Mouse (Mus musculus): ENCODE results near the gene Atp8b2. TPM values are rescaled to one million over a fixed set of nuclear protein-coding genes. Genes with fewer than 3 reads are reported as not detected.

Gene Atp8b2
- polyA plus RNA-seq, 1 experiment from 2014 or later: 19.1 TPM

DNA sequence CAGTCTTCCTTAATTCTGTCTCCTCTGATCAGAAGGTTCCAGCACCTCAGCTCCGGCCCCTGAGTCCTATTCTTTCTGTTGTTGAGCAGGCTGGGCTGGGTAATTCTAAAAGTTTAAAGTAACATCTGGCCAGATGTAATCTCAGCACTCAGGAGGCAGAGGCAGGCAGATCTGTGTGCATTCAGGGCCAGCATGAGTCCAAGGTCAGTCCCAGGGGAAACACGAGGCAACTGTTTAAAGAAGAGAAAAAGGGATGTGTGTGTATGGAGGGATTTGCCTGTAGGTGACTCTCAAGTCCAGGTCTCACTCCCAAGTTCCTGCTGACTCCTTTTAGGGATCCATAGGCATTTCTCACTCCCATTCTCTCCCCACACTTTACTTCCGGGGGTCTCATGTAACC lies 55.5 kb downstream of the Atp8b2 start:
- 0 out of 2 replicates have a peak, but pooled peaks cover 2% of the 10 kb centered on the region for H3K4me1 ChIP-seq (replicated peaks; ENCODE audit: control insufficient read depth, insufficient read depth, low read length)
- no peak overlapping the region for H3K4me2 ChIP-seq (replicated peaks; ENCODE audit: low read depth, low read length)
- H3K27ac ChIP-seq (ENCODE audit: low read depth, low read length): no peak overlapping the region
- ATAC-seq (ENCODE audit: low FRiP score) (no peak), DNase-seq (ENCODE audit: low spot score) (no peak)
- no peaks in the 10 kb centered on the region for H3K9me3 ChIP-seq (ENCODE audit: control insufficient read depth, low read length)
- WGBS: 82% methylated on average over 3 of the region's 3 CpGs
- H3K4me3 ChIP-seq (ENCODE audit: low read depth, low read length): no peak overlapping the region
- peaks cover 10% of the 10 kb centered on the region; the same call in 1 of the 2 replicates for H3K27me3 ChIP-seq (ENCODE audit: control insufficient read depth, insufficient read depth, low read length)
- H3K36me3 ChIP-seq (ENCODE audit: control insufficient read depth, insufficient read depth, low read length): no peaks in the 10 kb centered on the region
- H3K9ac ChIP-seq (ENCODE audit: low read depth, low read length): no peak overlapping the region

DNA sequence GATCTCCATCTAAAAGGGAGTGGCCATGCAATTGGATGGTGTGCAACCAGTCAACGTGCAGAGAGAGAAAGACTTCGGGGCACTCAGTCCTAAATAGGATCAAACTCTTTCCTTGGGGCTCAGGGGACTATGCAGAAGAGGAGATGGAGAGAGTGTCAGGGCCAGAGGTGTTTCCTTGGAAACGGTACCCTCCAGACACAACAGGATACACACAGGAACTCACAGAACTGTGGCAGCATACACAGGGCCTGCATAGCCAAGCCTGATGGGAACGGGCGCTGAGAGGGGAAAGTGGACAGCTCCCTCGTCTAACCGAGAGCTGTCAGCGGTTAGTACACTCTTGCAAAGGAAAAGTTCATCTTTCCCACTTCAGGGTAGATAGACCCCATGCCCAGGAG lies 63.8 kb downstream of the Atp8b2 start:
- H3K27me3 ChIP-seq (ENCODE audit: control insufficient read depth, insufficient read depth, low read length): no peaks in the 10 kb centered on the region
- H3K9ac ChIP-seq (ENCODE audit: low read depth, low read length): no peak overlapping the region
- no peak overlapping the region for H3K4me2 ChIP-seq (replicated peaks; ENCODE audit: low read depth, low read length)
- H3K27ac ChIP-seq (ENCODE audit: low read depth, low read length): no peak overlapping the region
- no peaks in the 10 kb centered on the region for H3K9me3 ChIP-seq (ENCODE audit: control insufficient read depth, low read length)
- DNase-seq (ENCODE audit: low spot score) (no peak), ATAC-seq (ENCODE audit: low FRiP score) (no peak)
- 65% methylated on average over 8 of the region's 8 CpGs for WGBS
- no peak overlapping the region for H3K4me3 ChIP-seq (ENCODE audit: low read depth, low read length)
- H3K4me1 ChIP-seq (replicated peaks; ENCODE audit: control insufficient read depth, insufficient read depth, low read length): no peaks in the 10 kb centered on the region; the same call in 1 of the 2 replicates
- no peaks in the 10 kb centered on the region for H3K36me3 ChIP-seq (ENCODE audit: control insufficient read depth, insufficient read depth, low read length)

DNA sequence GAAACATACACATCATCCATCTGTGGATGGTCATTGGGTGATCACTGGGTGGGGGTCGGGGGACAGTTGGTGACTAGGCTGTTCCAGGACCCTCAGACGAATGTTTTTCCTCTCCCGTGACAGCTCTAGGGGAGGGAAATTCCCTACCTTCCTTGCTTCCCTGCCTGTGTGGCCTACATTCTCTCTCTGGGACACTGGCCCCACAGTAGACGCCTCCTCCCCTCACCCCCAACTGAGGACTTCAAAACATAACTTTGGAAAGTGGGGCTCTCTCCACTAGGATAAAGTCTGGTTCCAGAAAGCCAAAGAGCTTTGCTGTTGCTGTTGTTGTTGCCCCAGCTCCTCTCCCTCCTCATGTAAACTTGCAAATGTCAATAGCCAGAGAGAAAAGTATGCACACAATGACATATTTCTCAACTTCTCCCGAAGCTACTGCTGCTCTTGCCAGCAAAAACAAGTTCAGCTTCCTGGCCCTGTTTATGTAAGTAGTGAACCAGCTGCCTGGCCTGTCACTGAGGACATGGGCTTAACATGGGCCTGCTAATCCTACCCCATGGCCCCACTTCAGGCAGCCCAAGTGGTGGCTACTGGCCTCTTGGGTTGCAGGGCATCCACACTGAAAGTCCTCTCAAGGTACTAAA lies 64.3 kb downstream of the Atp8b2 start:
- Histone ChIP-seq H3K9ac (ENCODE audit: low read depth, low read length) (no peak overlapping the region), H3K27ac (ENCODE audit: low read depth, low read length) (no peak overlapping the region), H3K27me3 (ENCODE audit: control insufficient read depth, insufficient read depth, low read length) (no peaks in the 10 kb centered on the region), H3K4me1 (replicated peaks; ENCODE audit: control insufficient read depth, insufficient read depth, low read length) (no peaks in the 10 kb centered on the region; the same call in 1 of the 2 replicates), H3K4me2 (replicated peaks; ENCODE audit: low read depth, low read length) (no peak overlapping the region), H3K4me3 (ENCODE audit: low read depth, low read length) (no peak overlapping the region), H3K9me3 (ENCODE audit: control insufficient read depth, low read length) (no peaks in the 10 kb centered on the region), H3K36me3 (ENCODE audit: control insufficient read depth, insufficient read depth, low read length) (no peaks in the 10 kb centered on the region)
- DNase-seq (ENCODE audit: low spot score) (no peak), ATAC-seq (ENCODE audit: low FRiP score) (no peak)
- WGBS: 64% methylated on average over 5 of the region's 5 CpGs

DNA sequence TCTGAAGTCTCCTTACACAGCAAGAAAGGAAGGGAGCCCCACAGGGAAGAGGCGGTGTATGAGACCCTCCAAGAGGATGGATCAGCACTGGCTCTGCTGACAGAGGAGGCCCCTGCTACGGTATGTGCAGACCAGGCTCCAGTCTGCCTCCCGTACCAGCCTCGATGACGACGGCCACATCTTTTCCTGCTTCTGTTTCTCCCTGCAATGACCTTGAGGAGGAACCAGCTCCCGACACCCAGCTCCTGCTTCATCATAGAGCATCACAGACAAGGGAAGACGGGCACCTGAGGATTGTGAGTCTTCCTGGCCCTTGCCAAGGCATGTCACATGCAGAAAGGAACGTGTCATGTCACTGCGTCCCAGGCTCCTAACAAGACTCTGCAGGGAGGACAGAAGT lies 65.3 kb downstream of the Atp8b2 start:
- DNase-seq (ENCODE audit: low spot score): no peak
- Histone ChIP-seq H3K4me1 (replicated peaks; ENCODE audit: control insufficient read depth, insufficient read depth, low read length) (no peaks in the 10 kb centered on the region; the same call in 1 of the 2 replicates), H3K9ac (ENCODE audit: low read depth, low read length) (no peak overlapping the region), H3K4me2 (replicated peaks; ENCODE audit: low read depth, low read length) (no peak overlapping the region), H3K9me3 (ENCODE audit: control insufficient read depth, low read length) (no peaks in the 10 kb centered on the region), H3K27me3 (ENCODE audit: control insufficient read depth, insufficient read depth, low read length) (no peaks in the 10 kb centered on the region), H3K36me3 (ENCODE audit: control insufficient read depth, insufficient read depth, low read length) (no peaks in the 10 kb centered on the region), H3K4me3 (ENCODE audit: low read depth, low read length) (no peak overlapping the region), H3K27ac (ENCODE audit: low read depth, low read length) (no peak overlapping the region)
- WGBS: 78% methylated on average over 10 of the region's 10 CpGs
- no peak for ATAC-seq (ENCODE audit: low FRiP score)

DNA sequence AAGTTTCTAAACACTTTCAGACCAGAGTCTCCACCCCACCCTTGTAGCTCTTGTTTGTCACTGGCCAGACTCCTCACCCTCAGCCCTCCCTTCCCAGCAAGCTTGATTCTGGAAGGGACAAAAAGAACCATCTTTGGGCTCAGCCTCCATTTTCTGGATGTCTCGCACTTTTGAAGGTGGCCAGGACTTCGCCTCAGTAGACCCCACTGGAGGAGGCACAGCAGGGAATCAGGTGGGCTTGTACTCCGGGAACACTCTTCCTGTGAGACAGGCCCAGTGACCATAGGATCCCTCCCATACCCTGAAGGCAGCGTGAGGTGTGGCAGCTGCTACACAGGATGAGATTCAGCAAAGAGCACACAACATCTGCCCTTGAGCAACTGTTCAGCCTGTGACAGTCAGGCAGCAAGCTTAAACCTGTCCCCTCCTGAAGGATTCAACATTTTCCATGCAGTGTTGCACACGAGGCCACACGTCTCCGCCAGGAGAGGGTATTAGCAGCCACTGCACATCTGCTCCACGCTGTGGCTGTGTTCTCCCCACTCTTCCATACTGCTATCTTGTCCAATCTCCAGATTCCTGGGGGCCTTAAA lies 66.0 kb downstream of the Atp8b2 start:
- Histone ChIP-seq H3K36me3 (ENCODE audit: control insufficient read depth, insufficient read depth, low read length) (no peaks in the 10 kb centered on the region), H3K4me1 (replicated peaks; ENCODE audit: control insufficient read depth, insufficient read depth, low read length) (no peaks in the 10 kb centered on the region; the same call in 1 of the 2 replicates), H3K9ac (ENCODE audit: low read depth, low read length) (no peak overlapping the region), H3K27me3 (ENCODE audit: control insufficient read depth, insufficient read depth, low read length) (no peaks in the 10 kb centered on the region), H3K4me3 (ENCODE audit: low read depth, low read length) (no peak overlapping the region), H3K9me3 (ENCODE audit: control insufficient read depth, low read length) (no peaks in the 10 kb centered on the region), H3K27ac (ENCODE audit: low read depth, low read length) (no peak overlapping the region), H3K4me2 (replicated peaks; ENCODE audit: low read depth, low read length) (no peak overlapping the region)
- DNase-seq (ENCODE audit: low spot score): no peak
- WGBS: 72% methylated on average over 8 of the region's 8 CpGs
- ATAC-seq (ENCODE audit: low FRiP score): no peak

DNA sequence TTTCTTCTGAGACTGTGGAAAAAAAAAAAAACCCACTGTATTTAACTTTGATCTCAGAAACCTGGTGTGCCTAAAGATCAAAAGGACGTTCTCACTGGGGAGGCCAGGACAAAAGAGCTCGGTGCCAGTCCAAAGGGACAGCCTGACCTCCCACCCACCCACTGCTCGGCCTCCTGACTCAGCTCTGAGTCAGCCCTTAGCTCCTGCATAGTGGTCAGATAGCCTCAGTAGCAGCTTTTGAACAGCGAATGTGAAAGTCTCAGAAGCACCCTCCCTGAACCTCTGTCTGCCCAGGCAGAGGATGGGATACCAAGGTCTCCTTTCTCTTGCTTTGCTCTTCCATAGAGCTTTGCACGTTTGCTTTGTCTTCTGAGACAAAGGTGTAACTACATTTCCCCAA lies 66.7 kb downstream of the Atp8b2 start:
- no peak for DNase-seq (ENCODE audit: low spot score)
- Histone ChIP-seq H3K4me3 (ENCODE audit: low read depth, low read length) (no peak overlapping the region), H3K9me3 (ENCODE audit: control insufficient read depth, low read length) (no peaks in the 10 kb centered on the region), H3K27ac (ENCODE audit: low read depth, low read length) (no peak overlapping the region), H3K4me2 (replicated peaks; ENCODE audit: low read depth, low read length) (no peak overlapping the region), H3K27me3 (ENCODE audit: control insufficient read depth, insufficient read depth, low read length) (no peaks in the 10 kb centered on the region), H3K4me1 (replicated peaks; ENCODE audit: control insufficient read depth, insufficient read depth, low read length) (no peaks in the 10 kb centered on the region; the same call in 1 of the 2 replicates), H3K36me3 (ENCODE audit: control insufficient read depth, insufficient read depth, low read length) (no peaks in the 10 kb centered on the region), H3K9ac (ENCODE audit: low read depth, low read length) (no peak overlapping the region)
- WGBS: 12% methylated on average over 5 of the region's 5 CpGs
- no peak for ATAC-seq (ENCODE audit: low FRiP score)

DNA sequence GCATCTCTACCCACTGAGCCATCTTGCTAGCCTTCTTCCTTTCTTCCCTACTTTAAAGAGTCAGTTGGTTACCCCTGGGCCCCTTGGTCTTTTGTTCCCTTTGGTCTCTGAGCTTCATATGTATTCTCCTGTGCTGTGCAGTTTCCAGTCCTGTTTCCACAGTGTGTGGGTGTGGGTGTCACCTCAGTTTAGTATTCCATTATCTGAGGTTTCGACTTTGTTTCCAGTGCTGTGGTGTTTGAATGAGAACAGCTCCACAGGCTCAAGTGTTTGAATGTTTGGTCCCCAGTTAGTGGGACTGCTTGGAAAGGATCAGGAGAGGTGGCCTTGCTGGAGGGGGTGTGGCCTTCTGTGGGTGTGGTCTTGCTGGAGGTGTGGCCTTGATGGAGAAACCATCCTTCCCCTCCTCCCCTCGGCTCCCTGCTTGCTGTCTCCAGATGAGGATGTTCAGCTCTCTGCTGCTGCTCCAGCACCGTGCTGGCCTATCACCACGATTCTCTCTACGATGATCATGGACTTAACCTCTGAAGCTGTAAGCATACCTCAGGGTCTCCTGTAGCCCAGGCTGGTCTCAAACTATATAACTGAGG lies 70.7 kb downstream of the Atp8b2 start:
- H3K36me3 ChIP-seq (ENCODE audit: control insufficient read depth, insufficient read depth, low read length): no peaks in the 10 kb centered on the region
- H3K4me2 ChIP-seq (replicated peaks; ENCODE audit: low read depth, low read length): no peak overlapping the region
- ATAC-seq (ENCODE audit: low FRiP score) (no peak), DNase-seq (ENCODE audit: low spot score) (no peak)
- WGBS: 91% methylated on average over 5 of the region's 5 CpGs
- no peak overlapping the region for H3K9ac ChIP-seq (ENCODE audit: low read depth, low read length)
- H3K27ac ChIP-seq (ENCODE audit: low read depth, low read length): no peak overlapping the region
- no peaks in the 10 kb centered on the region for H3K9me3 ChIP-seq (ENCODE audit: control insufficient read depth, low read length)
- no peak overlapping the region for H3K4me3 ChIP-seq (ENCODE audit: low read depth, low read length)
- no peaks in the 10 kb centered on the region for H3K27me3 ChIP-seq (ENCODE audit: control insufficient read depth, insufficient read depth, low read length)
- no peaks in the 10 kb centered on the region; the same call in 1 of the 2 replicates for H3K4me1 ChIP-seq (replicated peaks; ENCODE audit: control insufficient read depth, insufficient read depth, low read length)

DNA sequence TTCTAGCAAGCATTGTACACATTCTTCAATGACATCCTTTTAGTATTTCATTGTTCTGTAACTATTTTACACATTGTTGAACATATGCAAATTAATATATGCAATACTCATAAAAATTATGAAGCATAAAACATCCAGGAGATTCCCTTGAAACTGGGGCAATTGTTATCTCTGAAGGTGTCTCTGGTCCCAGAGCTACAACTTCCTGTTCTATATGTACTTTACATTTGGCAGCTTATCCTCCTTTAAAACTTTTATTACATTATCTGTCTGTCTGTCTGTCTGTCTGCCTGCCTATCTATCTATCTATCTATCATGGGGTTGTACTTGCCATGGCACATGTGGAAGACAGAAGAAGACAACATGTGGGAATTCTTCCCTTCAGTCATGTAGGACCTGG lies 71.6 kb downstream of the Atp8b2 start:
- no peaks in the 10 kb centered on the region for H3K9me3 ChIP-seq (ENCODE audit: control insufficient read depth, low read length)
- no peak overlapping the region for H3K9ac ChIP-seq (ENCODE audit: low read depth, low read length)
- H3K36me3 ChIP-seq (ENCODE audit: control insufficient read depth, insufficient read depth, low read length): no peaks in the 10 kb centered on the region
- ATAC-seq (ENCODE audit: low FRiP score): no peak
- no peak overlapping the region for H3K27ac ChIP-seq (ENCODE audit: low read depth, low read length)
- no peak overlapping the region for H3K4me2 ChIP-seq (replicated peaks; ENCODE audit: low read depth, low read length)
- no peaks in the 10 kb centered on the region; the same call in 1 of the 2 replicates for H3K4me1 ChIP-seq (replicated peaks; ENCODE audit: control insufficient read depth, insufficient read depth, low read length)
- H3K27me3 ChIP-seq (ENCODE audit: control insufficient read depth, insufficient read depth, low read length): no peaks in the 10 kb centered on the region
- no peak for DNase-seq (ENCODE audit: low spot score)
- no peak overlapping the region for H3K4me3 ChIP-seq (ENCODE audit: low read depth, low read length)

Data from hindbrain, embryonic 11.5 days (tissue).